Mouse (Mus musculus) liver, embryonic 13.5 days (tissue): ENCODE data around the gene Nkpd1. TPM values are rescaled to one million over a fixed set of nuclear protein-coding genes. Genes with fewer than 3 reads are reported as not detected.

Experiments
- ATAC-seq: fragments of 200-750 bp; cut with Nextera tagmentation; 2 replicates; pipeline ENCODE4 v1.8.0; 2017; ENCODE audit warnings: low read depth, mild to moderate bottlenecking, moderate number of reproducible peaks, moderate library complexity
- DNase-seq: peaks from one replicate; pipeline ENCODE4 v3.0.0; 2022
- H3K27ac ChIP-seq: fragments of 300-500 bp; sonication (generic); 2 replicates; pipeline ENCODE4 v1.5.1; 2015; ENCODE audit warnings: moderate library complexity, mild to moderate bottlenecking, inconsistent platforms
- H3K27me3 ChIP-seq: fragments of 300-500 bp; sonication (generic); 2 replicates; pipeline ENCODE4 v1.6.1; 2015; ENCODE audit warnings: mild to moderate bottlenecking, inconsistent platforms
- H3K36me3 ChIP-seq: fragments of 300-500 bp; sonication (generic); 2 replicates; pipeline ENCODE4 v1.6.1; 2015; ENCODE audit warnings: mild to moderate bottlenecking, inconsistent platforms
- H3K4me1 ChIP-seq: fragments of 300-500 bp; sonication (generic); replicated peaks from 2 replicates; pipeline ENCODE4 v1.6.1; 2015; ENCODE audit warnings: inconsistent platforms
- H3K4me2 ChIP-seq: fragments of 300-500 bp; sonication (generic); 2 replicates; pipeline ENCODE4 v1.6.1; 2015; ENCODE audit warnings: inconsistent platforms, mild to moderate bottlenecking, moderate library complexity
- H3K4me3 ChIP-seq: fragments of 300-500 bp; sonication (generic); replicated peaks from 2 replicates; pipeline ENCODE4 v1.5.1; 2015; ENCODE audit warnings: mild to moderate bottlenecking, inconsistent platforms
- H3K9ac ChIP-seq: fragments of 300-500 bp; sonication (generic); 2 replicates; pipeline ENCODE4 v1.6.1; 2015; ENCODE audit warnings: mild to moderate bottlenecking, inconsistent platforms
- H3K9me3 ChIP-seq: fragments of 300-500 bp; sonication (generic); replicated peaks from 2 replicates; pipeline ENCODE4 v1.6.1; 2016; ENCODE audit warnings: inconsistent platforms
- whole genome bisulfite sequencing: fragments of 180-500 bp; shearing (Covaris S2); methylation state at CpG from one replicate; pipeline ENCODE4 v1.1.7; 2015; ENCODE audit not compliant: insufficient replicate concordance; 5-methylcytosine and 5-hydroxymethylcytosine counted together
- polyA plus RNA-seq: library from polyadenylated mRNA; unstranded; fragments of >200 nt; fragmentation: Nextera tagmentation; extraction: Ambion mirVana; gene quantifications from 2 replicates; pipeline ENCODE4 v1.2.1, GENCODE M21; 2015

Gene Nkpd1
- not detected in 2 replicates for polyA plus RNA-seq

- whole genome bisulfite sequencing: 10% methylated on average over 23 of the region's 29 CpGs
- DNase-seq (no peak), ATAC-seq (no peak)
- no peaks in the 10 kb centered on the region for H3K36me3 ChIP-seq
- H3K9ac ChIP-seq: no peak within 1 kb of the TSS
- peaks cover 70% of the 10 kb centered on the region for H3K27me3 ChIP-seq
- H3K9me3 ChIP-seq: no peaks in the 10 kb centered on the region
- 0 out of 2 replicates have a peak within 1 kb of the TSS, but pooled peaks have one; percentile 14 for H3K4me2 ChIP-seq
- H3K4me3 ChIP-seq: no peak within 1 kb of the TSS
- H3K4me1 ChIP-seq: peaks cover 15% of the 10 kb centered on the region
- H3K27ac ChIP-seq: no peak within 1 kb of the TSS
Observed at GRCm38 (mm10) chr7:19517652-19518365, at the start of gene Nkpd1. Gene Nkpd1, plus strand, starts transcription at chr7:19517838.

- no peak overlapping the region for H3K4me2 ChIP-seq
- no peak overlapping the region for H3K27ac ChIP-seq
- ATAC-seq (no peak), DNase-seq (no peak)
- no peaks in the 10 kb centered on the region for H3K9me3 ChIP-seq
- H3K36me3 ChIP-seq: no peaks in the 10 kb centered on the region
- WGBS: 51% methylated on average over 12 of the region's 12 CpGs
- no peak overlapping the region for H3K9ac ChIP-seq
- H3K4me1 ChIP-seq: peaks cover 42% of the 10 kb centered on the region
- H3K4me3 ChIP-seq: no peak overlapping the region
- peaks cover 54% of the 10 kb centered on the region for H3K27me3 ChIP-seq
Observed at GRCm38 (mm10) chr7:19468279-19468678, 49.4 kb upstream of the Nkpd1 start.

GRCm38 (mm10) chr7:19469404-19469803 is 48.2 kb upstream of the Nkpd1 start:
- Histone ChIP-seq H3K9ac (no peak overlapping the region), H3K36me3 (no peaks in the 10 kb centered on the region), H3K4me1 (peaks cover 49% of the 10 kb centered on the region), H3K27me3 (peaks cover 65% of the 10 kb centered on the region), H3K27ac (no peak overlapping the region), H3K4me2 (no peak overlapping the region), H3K9me3 (no peaks in the 10 kb centered on the region), H3K4me3 (no peak overlapping the region)
- DNase-seq (no peak), ATAC-seq (no peak)
- WGBS: 72% methylated on average over 23 of the region's 23 CpGs

GRCm38 (mm10) chr7:19470308-19470707 is 47.3 kb upstream of the Nkpd1 start:
- DNase-seq (no peak), ATAC-seq (no peak)
- H3K27me3 ChIP-seq: peaks cover 65% of the 10 kb centered on the region
- no peak overlapping the region for H3K9ac ChIP-seq
- H3K27ac ChIP-seq: no peak overlapping the region
- H3K36me3 ChIP-seq: peaks cover 3% of the 10 kb centered on the region; the same call in 1 of the 2 replicates
- H3K4me3 ChIP-seq: no peak overlapping the region
- WGBS: 49% methylated on average over 14 of the region's 14 CpGs
- H3K9me3 ChIP-seq: no peaks in the 10 kb centered on the region
- H3K4me2 ChIP-seq: no peak overlapping the region
- H3K4me1 ChIP-seq: peaks cover 46% of the 10 kb centered on the region

GRCm38 (mm10) chr7:19472403-19472802 is 45.2 kb upstream of the Nkpd1 start:
- H3K36me3 ChIP-seq: peaks cover 3% of the 10 kb centered on the region; the same call in 1 of the 2 replicates
- H3K27ac ChIP-seq: peak overlapping the region; percentile 34; the same call in 1 of the 2 replicates
- H3K4me3 ChIP-seq: no peak overlapping the region
- H3K9ac ChIP-seq: no peak overlapping the region; the same call in 1 of the 2 replicates
- DNase-seq (no peak), ATAC-seq (peak; percentile 46)
- peaks cover 38% of the 10 kb centered on the region for H3K4me1 ChIP-seq
- WGBS: 21% methylated on average over 4 of the region's 4 CpGs
- H3K27me3 ChIP-seq: peaks cover 66% of the 10 kb centered on the region
- 0 out of 2 replicates have a peak overlapping the region, but pooled peaks have one; percentile 15 for H3K4me2 ChIP-seq
- no peaks in the 10 kb centered on the region for H3K9me3 ChIP-seq

GRCm38 (mm10) chr7:19473875-19474443 is 43.7 kb upstream of the Nkpd1 start:
- WGBS: 8% methylated on average over 84 of the region's 89 CpGs
- H3K4me1 ChIP-seq: peaks cover 33% of the 10 kb centered on the region
- peak overlapping the region; percentile 71 for H3K4me2 ChIP-seq
- H3K27ac ChIP-seq: no peak overlapping the region
- peak overlapping the region; percentile 39; the same call in 1 of the 2 replicates for H3K9ac ChIP-seq
- peak overlapping the region; percentile 55 for H3K4me3 ChIP-seq
- peak; percentile 51 for ATAC-seq
- peaks cover 3% of the 10 kb centered on the region; the same call in 1 of the 2 replicates for H3K36me3 ChIP-seq
- no peaks in the 10 kb centered on the region for H3K9me3 ChIP-seq
- H3K27me3 ChIP-seq: peaks cover 63% of the 10 kb centered on the region
- no peak for DNase-seq

GRCm38 (mm10) chr7:19477084-19477483 is 40.6 kb upstream of the Nkpd1 start:
- H3K27ac ChIP-seq: no peak overlapping the region

GRCm38 (mm10) chr7:19477624-19478384 is 39.8 kb upstream of the Nkpd1 start:
- H3K27me3 ChIP-seq: peaks cover 34% of the 10 kb centered on the region
- ATAC-seq (0 out of 2 replicates have a peak, but pooled peaks have one; percentile 36), DNase-seq (no peak)
- H3K9ac ChIP-seq: no peak overlapping the region
- H3K27ac ChIP-seq: no peak overlapping the region
- H3K9me3 ChIP-seq: no peaks in the 10 kb centered on the region
- peaks cover 3% of the 10 kb centered on the region; the same call in 1 of the 2 replicates for H3K36me3 ChIP-seq
- no peak overlapping the region for H3K4me3 ChIP-seq
- 26% methylated on average over 14 of the region's 14 CpGs for WGBS
- H3K4me1 ChIP-seq: peaks cover 19% of the 10 kb centered on the region
- H3K4me2 ChIP-seq: no peak overlapping the region

More at GRCm38 (mm10) chr7:19477084-19477483, 40.6 kb upstream of the Nkpd1 start:
- Histone ChIP-seq H3K27me3 (peaks cover 41% of the 10 kb centered on the region), H3K9me3 (no peaks in the 10 kb centered on the region), H3K9ac (no peak overlapping the region), H3K4me1 (peaks cover 23% of the 10 kb centered on the region), H3K36me3 (peaks cover 3% of the 10 kb centered on the region; the same call in 1 of the 2 replicates), H3K4me2 (no peak overlapping the region), H3K4me3 (no peak overlapping the region)
- DNase-seq (no peak), ATAC-seq (no peak)
- whole genome bisulfite sequencing: 24% methylated on average over 2 of the region's 2 CpGs

GRCm38 (mm10) chr7:19483281-19483680 is 34.4 kb upstream of the Nkpd1 start:
- Histone ChIP-seq H3K27me3 (0 out of 2 replicates have a peak, but pooled peaks cover 5% of the 10 kb centered on the region), H3K9ac (no peak overlapping the region), H3K36me3 (no peaks in the 10 kb centered on the region), H3K9me3 (no peaks in the 10 kb centered on the region), H3K4me1 (0 out of 2 replicates have a peak, but pooled peaks cover 4% of the 10 kb centered on the region), H3K4me2 (no peak overlapping the region), H3K4me3 (no peak overlapping the region), H3K27ac (no peak overlapping the region)
- 78% methylated on average over 8 of the region's 8 CpGs for WGBS
- no peak for ATAC-seq
- DNase-seq: no peak

GRCm38 (mm10) chr7:19485488-19485887 is 32.1 kb upstream of the Nkpd1 start:
- Histone ChIP-seq H3K36me3 (no peaks in the 10 kb centered on the region), H3K27me3 (peaks cover 22% of the 10 kb centered on the region), H3K4me3 (no peak overlapping the region), H3K4me2 (no peak overlapping the region), H3K9ac (no peak overlapping the region), H3K27ac (no peak overlapping the region), H3K4me1 (peaks cover 3% of the 10 kb centered on the region; the same call in 1 of the 2 replicates), H3K9me3 (no peaks in the 10 kb centered on the region)
- no peak for ATAC-seq
- DNase-seq: no peak
- 65% methylated on average over 1 of the region's 1 CpGs for whole genome bisulfite sequencing

- Histone ChIP-seq H3K9ac (no peak overlapping the region), H3K27ac (no peak overlapping the region), H3K4me3 (no peak overlapping the region), H3K36me3 (no peaks in the 10 kb centered on the region), H3K27me3 (peaks cover 30% of the 10 kb centered on the region), H3K4me1 (peaks cover 6% of the 10 kb centered on the region), H3K4me2 (no peak overlapping the region), H3K9me3 (no peaks in the 10 kb centered on the region)
- ATAC-seq (no peak), DNase-seq (no peak)
- 28% methylated on average over 7 of the region's 7 CpGs for WGBS
Observed at GRCm38 (mm10) chr7:19486549-19486948, 31.1 kb upstream of the Nkpd1 start.
